Mouse (Mus musculus): ENCODE measurements around the gene Loxl1.

DNA sequence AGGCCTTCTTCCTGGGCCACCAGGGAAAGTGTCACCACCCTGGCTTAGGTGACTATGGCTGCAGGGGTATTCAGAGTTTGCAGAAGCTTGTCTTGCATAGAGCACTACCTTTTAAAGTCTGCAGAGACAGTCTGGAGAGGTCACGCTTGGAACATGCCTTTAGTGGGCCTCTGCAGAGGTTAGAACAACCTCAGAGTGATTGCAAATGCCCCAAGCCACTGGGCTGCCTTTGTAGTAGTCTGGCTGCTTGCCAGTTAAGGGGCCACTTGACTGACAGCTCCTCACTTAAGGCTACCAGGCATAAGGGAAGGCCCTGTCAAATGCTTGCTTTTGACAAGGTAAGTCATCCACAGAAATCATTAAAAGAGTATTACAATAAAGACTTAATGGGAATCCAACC is 14.4 kb upstream of the Loxl1 start:
- TF ChIP-seq EP300 (IDR thresholded peaks at IDR 0.05; ENCODE audit: low read depth) = no peak
- no peak for TF ChIP-seq CTCF (IDR thresholded peaks at IDR 0.05; ENCODE audit: low read depth)

All from liver, postnatal 0 days (tissue).